Mouse (Mus musculus) kidney, adult 2 months (tissue): ENCODE measurements around the gene 1700001C02Rik. TPM values are rescaled to one million over a fixed set of nuclear protein-coding genes. Genes with fewer than 3 reads are reported as not detected.

ENCODE experiments used
- DNase-seq: peaks from one replicate; pipeline ENCODE4 v3.0.0; 2021
- H3K27ac ChIP-seq: fragments of 200-500 bp; 2 replicates; pipeline ENCODE4 v1.5.1; 2012; ENCODE audit warnings: low read depth, low read length, control low read depth, inconsistent platforms; ENCODE audit not compliant: insufficient read depth
- H3K27me3 ChIP-seq: fragments of 200-500 bp; replicated peaks from 2 replicates; pipeline ENCODE4 v1.6.1; 2012; ENCODE audit warnings: mild to moderate bottlenecking, moderate library complexity, low read length, inconsistent platforms; ENCODE audit not compliant: control insufficient read depth, insufficient read depth
- H3K36me3 ChIP-seq: fragments of 200-500 bp; 2 replicates; pipeline ENCODE4 v1.6.1; 2012; ENCODE audit warnings: mild to moderate bottlenecking, moderate library complexity, low read length, inconsistent platforms; ENCODE audit not compliant: control insufficient read depth, insufficient read depth
- H3K4me1 ChIP-seq: fragments of 200-500 bp; 2 replicates; pipeline ENCODE4 v1.6.1; 2011; ENCODE audit warnings: low read length; ENCODE audit not compliant: control insufficient read depth, insufficient read depth
- H3K4me3 ChIP-seq: fragments of 200-500 bp; 2 replicates; pipeline ENCODE4 v1.5.1; 2011; ENCODE audit warnings: mild to moderate bottlenecking, low read depth, low read length, control low read depth; ENCODE audit not compliant: insufficient read depth
- CTCF ChIP-seq: fragments of 200-500 bp; conservative IDR thresholded peaks from 2 replicates; pipeline ENCODE4 v1.5.1; 2011; ENCODE audit warnings: low read depth, mild to moderate bottlenecking, control low read depth, low read length, moderate library complexity, mixed read lengths; ENCODE audit not compliant: insufficient read depth, insufficient read length
- POLR2A ChIP-seq: fragments of 200-500 bp; IDR thresholded peaks from one replicate; pipeline ENCODE4 v1.6.1; 2011; ENCODE audit warnings: low read depth, low read length, control low read depth
- WGBS: fragments of 180-500 bp; shearing (Covaris S2); methylation state at CpG from one replicate; pipeline ENCODE4 v1.1.7; 2018; 5-methylcytosine and 5-hydroxymethylcytosine counted together
- polyA plus RNA-seq: library from polyadenylated mRNA; depleted of rRNA; stranded (reverse); fragments of >200 nt; gene quantifications from 2 replicates; pipeline ENCODE4 v1.2.3, GENCODE M21; 2012

Gene 1700001C02Rik
- polyA plus RNA-seq, 1 experiment: not detected

GRCm38 (mm10) chr5:30476534-30476933 is 10.7 kb downstream of the 1700001C02Rik start:
- 39% methylated on average over 10 of the region's 10 CpGs for WGBS
- Histone ChIP-seq H3K4me3 (no peak overlapping the region), H3K27ac (no peak overlapping the region), H3K36me3 (no peaks in the 10 kb centered on the region), H3K4me1 (no peaks in the 10 kb centered on the region), H3K27me3 (no peaks in the 10 kb centered on the region)
- DNase-seq: peak; percentile 21
- TF ChIP-seq POLR2A (no peak), CTCF (peak; percentile 88)

GRCm38 (mm10) chr5:30482319-30482718 is 16.5 kb downstream of the 1700001C02Rik start:
- 18% methylated on average over 5 of the region's 5 CpGs for WGBS
- H3K27me3 ChIP-seq: no peaks in the 10 kb centered on the region
- TF ChIP-seq CTCF (peak; percentile 85), POLR2A (no peak)

DNA sequence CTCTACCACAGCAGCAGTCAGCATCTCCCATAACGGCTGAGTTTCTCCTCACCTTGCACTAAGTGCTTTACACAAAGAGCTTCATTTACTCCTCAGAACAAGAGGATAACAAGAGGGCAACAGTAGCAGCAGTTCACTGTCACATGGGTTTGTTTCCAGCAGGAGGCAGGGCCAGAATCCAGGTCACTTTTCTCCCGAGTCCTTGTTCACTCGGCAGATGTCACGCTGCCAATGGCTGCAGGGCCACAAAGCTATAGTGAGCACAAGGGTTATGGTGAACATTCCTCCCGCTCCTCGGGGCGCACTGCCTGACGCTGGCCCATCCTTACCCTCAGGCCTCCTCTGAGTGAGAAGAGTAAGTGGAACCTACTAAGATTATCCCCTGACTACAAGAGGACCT is 17.7 kb downstream of the 1700001C02Rik start:
- Histone ChIP-seq H3K27ac (no peak overlapping the region), H3K27me3 (no peaks in the 10 kb centered on the region), H3K36me3 (no peaks in the 10 kb centered on the region), H3K4me3 (no peak overlapping the region), H3K4me1 (peaks cover 11% of the 10 kb centered on the region; the same call in 1 of the 2 replicates)
- DNase-seq: peak; percentile 38
- TF ChIP-seq CTCF (no peak), POLR2A (no peak)
- WGBS: 75% methylated on average over 8 of the region's 8 CpGs

More at GRCm38 (mm10) chr5:30482319-30482718, 16.5 kb downstream of the 1700001C02Rik start:
- DNase-seq: peak; percentile 68
- no peak overlapping the region for H3K27ac ChIP-seq
- H3K36me3 ChIP-seq: no peaks in the 10 kb centered on the region
- no peak overlapping the region for H3K4me3 ChIP-seq
- peaks cover 11% of the 10 kb centered on the region; the same call in 1 of the 2 replicates for H3K4me1 ChIP-seq

DNA sequence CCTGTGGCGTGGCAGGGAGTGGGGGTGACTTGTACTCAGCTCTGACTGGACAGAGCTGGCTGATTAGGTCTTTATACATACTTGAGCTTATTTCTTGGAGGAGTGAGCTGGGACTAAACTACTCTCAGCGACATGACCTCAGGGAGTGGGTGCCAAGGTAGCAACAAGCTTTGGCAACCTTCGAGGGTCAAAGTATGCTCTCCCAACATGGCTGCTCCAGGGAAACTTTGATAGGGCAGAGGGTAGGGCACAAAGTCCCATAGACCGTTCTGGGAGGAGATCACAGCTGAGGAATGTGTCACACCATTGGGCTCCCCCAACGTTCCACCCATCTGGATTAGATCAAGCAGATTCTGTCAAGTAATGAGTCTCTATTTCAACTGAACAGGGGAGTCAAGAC is 18.7 kb downstream of the 1700001C02Rik start:
- 50% methylated on average over 5 of the region's 5 CpGs for WGBS
- H3K36me3 ChIP-seq: no peaks in the 10 kb centered on the region
- TF ChIP-seq CTCF (no peak), POLR2A (no peak)
- H3K27me3 ChIP-seq: no peaks in the 10 kb centered on the region
- peaks cover 11% of the 10 kb centered on the region; the same call in 1 of the 2 replicates for H3K4me1 ChIP-seq
- H3K27ac ChIP-seq: no peak overlapping the region
- peak; percentile 83 for DNase-seq
- H3K4me3 ChIP-seq: no peak overlapping the region

- no peaks in the 10 kb centered on the region for H3K27me3 ChIP-seq
- DNase-seq: peak; percentile 80
- H3K36me3 ChIP-seq: no peaks in the 10 kb centered on the region
- no peak overlapping the region for H3K27ac ChIP-seq
- no peak overlapping the region for H3K4me3 ChIP-seq
- H3K4me1 ChIP-seq: peaks cover 11% of the 10 kb centered on the region; the same call in 1 of the 2 replicates
- TF ChIP-seq POLR2A: no peak
- WGBS: 51% methylated on average over 6 of the region's 6 CpGs
Observed at GRCm38 (mm10) chr5:30485136-30485535, 19.3 kb downstream of the 1700001C02Rik start.

DNA sequence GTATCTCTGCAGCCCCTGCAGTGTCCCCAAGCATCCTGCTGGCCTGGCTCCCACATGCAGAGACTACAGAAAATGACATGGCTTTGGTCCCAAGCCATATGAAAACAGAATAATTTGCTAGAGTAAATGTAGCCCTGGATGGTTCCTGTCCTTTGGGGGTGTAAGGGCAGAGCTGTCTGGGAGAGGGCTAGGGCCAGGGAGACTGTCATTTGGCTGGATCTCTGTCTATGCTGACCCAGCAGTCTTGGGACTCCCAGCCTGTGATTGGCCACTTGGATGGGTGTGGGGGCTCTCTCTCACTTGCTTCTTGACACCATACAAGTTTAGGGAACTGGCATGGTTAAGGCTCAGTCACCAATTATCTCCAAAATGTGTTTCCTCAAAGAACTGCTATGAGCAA is 24.4 kb downstream of the 1700001C02Rik start:
- TF ChIP-seq CTCF (no peak), POLR2A (no peak)
- Histone ChIP-seq H3K27ac (no peak overlapping the region), H3K27me3 (no peaks in the 10 kb centered on the region), H3K4me3 (no peak overlapping the region), H3K4me1 (0 out of 2 replicates have a peak, but pooled peaks cover under 1% of the 10 kb centered on the region), H3K36me3 (no peaks in the 10 kb centered on the region)
- no peak for DNase-seq

DNA sequence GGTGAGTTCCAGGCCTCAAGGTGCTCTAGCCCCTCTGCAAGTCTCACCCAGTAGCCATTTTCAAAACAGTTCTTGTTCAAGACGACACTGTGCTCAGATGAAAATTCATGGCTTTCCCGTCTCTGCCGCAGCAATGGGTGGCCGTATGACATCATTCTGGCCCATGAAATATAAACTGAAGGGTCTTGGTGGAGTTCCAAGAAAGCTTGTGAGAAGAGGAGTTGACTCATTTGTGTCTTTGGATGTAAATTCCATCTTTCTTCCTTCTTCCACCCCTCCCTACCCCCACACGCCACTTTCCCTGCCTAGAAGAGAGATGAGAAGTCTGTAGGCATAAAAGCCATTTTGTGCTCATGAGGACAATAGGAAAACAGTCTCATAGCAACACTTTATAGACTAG is 25.0 kb downstream of the 1700001C02Rik start:
- DNase-seq: no peak
- TF ChIP-seq POLR2A (no peak), CTCF (no peak)
- Histone ChIP-seq H3K36me3 (no peaks in the 10 kb centered on the region), H3K27me3 (no peaks in the 10 kb centered on the region), H3K4me1 (no peaks in the 10 kb centered on the region), H3K4me3 (no peak overlapping the region), H3K27ac (no peak overlapping the region)
- WGBS: 86% methylated on average over 5 of the region's 5 CpGs

DNA sequence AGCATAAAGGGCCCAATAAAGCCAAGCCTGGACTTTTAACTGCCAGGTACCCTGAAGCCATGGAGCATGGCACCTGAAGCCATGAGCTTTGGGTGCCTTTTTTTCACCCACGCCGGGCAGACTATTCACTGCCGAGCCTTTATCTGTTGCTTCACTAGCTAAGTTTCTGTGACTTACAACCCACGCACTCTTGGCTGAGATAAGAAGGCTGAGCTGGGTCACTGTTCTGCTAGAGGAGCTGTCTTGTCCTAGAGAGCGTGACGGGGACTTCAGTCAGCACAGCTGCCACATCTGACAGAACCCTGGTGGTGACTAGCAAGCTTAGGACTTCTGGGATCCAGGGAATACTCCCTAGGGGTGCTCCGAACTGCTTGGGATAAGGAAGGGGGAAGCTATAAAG is 27.9 kb downstream of the 1700001C02Rik start:
- DNase-seq: no peak
- Histone ChIP-seq H3K4me3 (no peak overlapping the region), H3K27me3 (no peaks in the 10 kb centered on the region), H3K36me3 (no peaks in the 10 kb centered on the region), H3K27ac (no peak overlapping the region), H3K4me1 (no peaks in the 10 kb centered on the region)
- TF ChIP-seq CTCF (no peak), POLR2A (no peak)
- WGBS: 50% methylated on average over 7 of the region's 7 CpGs
